Mouse (Mus musculus): ENCODE measurements around the gene Ttc23l.
"Not testable (repeated sequence)": the region's sequence is repeated elsewhere in the genome, so short reads cannot be mapped to it uniquely, and the experiment has no call there.

The Ttc23l gene

DNA sequence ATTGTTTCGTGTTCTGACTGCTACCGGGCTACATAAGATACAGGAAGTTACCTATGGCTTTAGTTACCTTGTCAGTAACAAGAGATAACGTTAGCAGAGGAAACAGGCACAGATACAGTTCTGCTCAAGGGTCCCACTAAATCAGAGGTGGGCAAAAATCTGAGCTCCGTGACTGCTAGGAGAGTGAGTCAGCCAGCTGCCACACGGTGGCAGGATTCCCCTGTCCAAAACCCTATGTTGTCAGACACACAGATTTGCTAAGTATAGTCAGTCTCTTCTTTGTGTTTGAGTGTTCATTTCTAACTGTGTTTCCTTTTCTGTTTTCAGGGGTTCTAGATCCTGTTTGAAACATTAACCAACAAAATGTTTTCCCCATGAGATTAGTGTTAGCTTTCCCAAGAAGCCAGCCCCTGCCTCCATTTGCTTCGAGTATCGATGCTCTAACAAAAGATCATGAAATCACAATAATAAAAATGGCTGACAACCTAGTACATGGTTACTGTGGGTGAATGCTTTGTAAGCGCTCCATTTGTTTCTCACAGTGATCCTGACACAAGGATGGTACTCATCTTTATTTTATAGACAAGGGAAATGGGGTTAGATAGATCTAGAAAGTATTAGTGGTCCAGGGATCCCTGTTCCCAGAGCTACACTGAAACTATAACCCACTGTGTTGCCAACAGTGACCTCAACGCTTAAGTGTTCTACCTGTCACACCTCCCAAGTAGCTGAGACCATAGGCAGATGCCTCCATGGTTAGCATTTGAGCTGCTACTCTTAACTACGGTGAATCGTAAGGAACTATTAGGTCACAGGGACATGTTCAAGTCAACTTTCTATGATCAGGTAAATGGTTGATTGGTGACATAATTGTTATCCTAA, 57.4 kb downstream of the Ttc23l start:
- Histone ChIP-seq H3K4me3 (replicated peaks; ENCODE audit: low read length) (no peak overlapping the region), H3K36me3 (ENCODE audit: insufficient read depth, low read length) (peaks cover 2% of the 10 kb centered on the region; the same call in 1 of the 2 replicates), H3K9me3 (ENCODE audit: low read length) (no peaks in the 10 kb centered on the region), H3K27me3 (ENCODE audit: insufficient read depth, low read length) (no peaks in the 10 kb centered on the region), H3K4me1 (replicated peaks; ENCODE audit: low read depth, low read length) (peaks cover 22% of the 10 kb centered on the region)
- TF ChIP-seq CTCF (conservative IDR thresholded peaks at IDR 0.05; ENCODE audit: low read length) (peak; percentile 72), POU5F1 (IDR thresholded peaks at IDR 0.05; ENCODE audit: borderline replicate concordance, low read length) (no peak)

DNA sequence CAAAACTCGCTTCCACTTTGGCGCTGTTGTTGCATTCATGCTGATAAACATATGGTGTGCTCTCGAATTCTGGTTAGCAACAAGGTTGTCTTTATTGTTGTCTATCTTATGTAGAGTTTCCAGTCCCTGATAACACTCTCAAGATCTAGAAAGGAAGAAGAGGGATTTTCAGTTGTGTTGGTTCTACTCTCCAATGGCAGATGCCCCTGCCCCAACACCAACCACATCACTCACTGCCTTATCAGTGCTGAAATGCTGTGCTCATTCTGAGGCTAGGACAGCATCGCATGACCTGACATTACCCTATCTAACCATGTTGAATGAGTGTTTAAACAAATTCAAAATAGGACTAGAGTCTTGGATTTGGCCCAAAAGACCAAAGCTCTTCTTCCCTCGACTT, 58.4 kb downstream of the Ttc23l start:
- TF ChIP-seq POU5F1 (IDR thresholded peaks at IDR 0.05; ENCODE audit: borderline replicate concordance, low read length) = no peak
- no peak for TF ChIP-seq CTCF (conservative IDR thresholded peaks at IDR 0.05; ENCODE audit: low read length)
- no peak for TF ChIP-seq NANOG (IDR thresholded peaks at IDR 0.05; ENCODE audit: borderline replicate concordance, low read length)
- Histone ChIP-seq H3K9me3 (ENCODE audit: low read length) (no peaks in the 10 kb centered on the region), H3K4me3 (replicated peaks; ENCODE audit: low read length) (no peak overlapping the region), H3K27me3 (ENCODE audit: insufficient read depth, low read length) (no peaks in the 10 kb centered on the region), H3K4me1 (replicated peaks; ENCODE audit: low read depth, low read length) (peaks cover 32% of the 10 kb centered on the region), H3K36me3 (ENCODE audit: insufficient read depth, low read length) (peaks cover 8% of the 10 kb centered on the region)

GRCm38 (mm10) chr15:10499593-10499992, 58.9 kb downstream of the Ttc23l start:
- Histone ChIP-seq H3K4me3 (replicated peaks; ENCODE audit: low read length) (no peak overlapping the region), H3K9me3 (ENCODE audit: low read length) (no peaks in the 10 kb centered on the region), H3K4me1 (replicated peaks; ENCODE audit: low read depth, low read length) (peaks cover 34% of the 10 kb centered on the region), H3K36me3 (ENCODE audit: insufficient read depth, low read length) (peaks cover 12% of the 10 kb centered on the region), H3K27me3 (ENCODE audit: insufficient read depth, low read length) (no peaks in the 10 kb centered on the region)
- no peak for TF ChIP-seq POU5F1 (IDR thresholded peaks at IDR 0.05; ENCODE audit: borderline replicate concordance, low read length)
- no peak for TF ChIP-seq CTCF (conservative IDR thresholded peaks at IDR 0.05; ENCODE audit: low read length)
- no peak for TF ChIP-seq NANOG (IDR thresholded peaks at IDR 0.05; ENCODE audit: borderline replicate concordance, low read length)

GRCm38 (mm10) chr15:10496696-10497095, 61.8 kb downstream of the Ttc23l start:
- H3K27me3 ChIP-seq (ENCODE audit: insufficient read depth, low read length); H3K9me3 ChIP-seq (ENCODE audit: low read length); H3K4me3 ChIP-seq (replicated peaks; ENCODE audit: low read length): not testable (repeated sequence)
- 0 out of 2 replicates have a peak, but pooled peaks have one; percentile 10 for TF ChIP-seq NANOG (IDR thresholded peaks at IDR 0.05; ENCODE audit: borderline replicate concordance, low read length)
- H3K36me3 ChIP-seq (ENCODE audit: insufficient read depth, low read length) = peaks cover 41% of the 10 kb centered on the region
- H3K4me1 ChIP-seq (replicated peaks; ENCODE audit: low read depth, low read length) = peaks cover 34% of the 10 kb centered on the region

GRCm38 (mm10) chr15:10495944-10496343, 62.5 kb downstream of the Ttc23l start:
- TF ChIP-seq CTCF (conservative IDR thresholded peaks at IDR 0.05; ENCODE audit: low read length) (no peak), POU5F1 (IDR thresholded peaks at IDR 0.05; ENCODE audit: borderline replicate concordance, low read length) (no peak), NANOG (IDR thresholded peaks at IDR 0.05; ENCODE audit: borderline replicate concordance, low read length) (no peak)

GRCm38 (mm10) chr15:10490101-10490500, 68.4 kb downstream of the Ttc23l start:
- Histone ChIP-seq H3K4me3 (replicated peaks; ENCODE audit: low read length) (no peak overlapping the region), H3K4me1 (replicated peaks; ENCODE audit: low read depth, low read length) (peaks cover 36% of the 10 kb centered on the region), H3K27me3 (ENCODE audit: insufficient read depth, low read length) (no peaks in the 10 kb centered on the region), H3K36me3 (ENCODE audit: insufficient read depth, low read length) (peaks cover 78% of the 10 kb centered on the region), H3K9me3 (ENCODE audit: low read length) (no peaks in the 10 kb centered on the region)
- TF ChIP-seq POU5F1 (IDR thresholded peaks at IDR 0.05; ENCODE audit: borderline replicate concordance, low read length) (no peak), CTCF (conservative IDR thresholded peaks at IDR 0.05; ENCODE audit: low read length) (no peak), NANOG (IDR thresholded peaks at IDR 0.05; ENCODE audit: borderline replicate concordance, low read length) (no peak)

More at GRCm38 (mm10) chr15:10495944-10496343, 62.5 kb downstream of the Ttc23l start:
- Histone ChIP-seq H3K36me3 (ENCODE audit: insufficient read depth, low read length) (peaks cover 47% of the 10 kb centered on the region), H3K4me1 (replicated peaks; ENCODE audit: low read depth, low read length) (peaks cover 34% of the 10 kb centered on the region), H3K4me3 (replicated peaks; ENCODE audit: low read length) (peak overlapping the region; percentile 49), H3K27me3 (ENCODE audit: insufficient read depth, low read length) (no peaks in the 10 kb centered on the region), H3K9me3 (ENCODE audit: low read length) (no peaks in the 10 kb centered on the region)

GRCm38 (mm10) chr15:10487246-10487645, 71.2 kb downstream of the Ttc23l start:
- peaks cover 60% of the 10 kb centered on the region for H3K4me1 ChIP-seq (replicated peaks; ENCODE audit: low read depth, low read length)
- peak overlapping the region; percentile 99 for H3K4me3 ChIP-seq (replicated peaks; ENCODE audit: low read length)
- peaks cover 72% of the 10 kb centered on the region for H3K36me3 ChIP-seq (ENCODE audit: insufficient read depth, low read length)
- no peaks in the 10 kb centered on the region for H3K9me3 ChIP-seq (ENCODE audit: low read length)
- H3K27me3 ChIP-seq (ENCODE audit: insufficient read depth, low read length) = no peaks in the 10 kb centered on the region
- TF ChIP-seq POU5F1 (IDR thresholded peaks at IDR 0.05; ENCODE audit: borderline replicate concordance, low read length) = no peak
- TF ChIP-seq NANOG (IDR thresholded peaks at IDR 0.05; ENCODE audit: borderline replicate concordance, low read length) = no peak
- TF ChIP-seq CTCF (conservative IDR thresholded peaks at IDR 0.05; ENCODE audit: low read length) = no peak

- H3K36me3 ChIP-seq (ENCODE audit: insufficient read depth, low read length) = peaks cover 70% of the 10 kb centered on the region
- no peaks in the 10 kb centered on the region for H3K9me3 ChIP-seq (ENCODE audit: low read length)
- peak overlapping the region; percentile 99 for H3K4me3 ChIP-seq (replicated peaks; ENCODE audit: low read length)
- no peaks in the 10 kb centered on the region for H3K27me3 ChIP-seq (ENCODE audit: insufficient read depth, low read length)
- no peak for TF ChIP-seq NANOG (IDR thresholded peaks at IDR 0.05; ENCODE audit: borderline replicate concordance, low read length)
- TF ChIP-seq CTCF (conservative IDR thresholded peaks at IDR 0.05; ENCODE audit: low read length) = no peak
- no peak for TF ChIP-seq POU5F1 (IDR thresholded peaks at IDR 0.05; ENCODE audit: borderline replicate concordance, low read length)
- H3K4me1 ChIP-seq (replicated peaks; ENCODE audit: low read depth, low read length) = peaks cover 66% of the 10 kb centered on the region
Measured at GRCm38 (mm10) chr15:10486365-10486839, 72.1 kb downstream of the Ttc23l start.

Data from E14TG2a.4 (cell line).